Mouse (Mus musculus): ENCODE results near the gene Erp29.

DNA sequence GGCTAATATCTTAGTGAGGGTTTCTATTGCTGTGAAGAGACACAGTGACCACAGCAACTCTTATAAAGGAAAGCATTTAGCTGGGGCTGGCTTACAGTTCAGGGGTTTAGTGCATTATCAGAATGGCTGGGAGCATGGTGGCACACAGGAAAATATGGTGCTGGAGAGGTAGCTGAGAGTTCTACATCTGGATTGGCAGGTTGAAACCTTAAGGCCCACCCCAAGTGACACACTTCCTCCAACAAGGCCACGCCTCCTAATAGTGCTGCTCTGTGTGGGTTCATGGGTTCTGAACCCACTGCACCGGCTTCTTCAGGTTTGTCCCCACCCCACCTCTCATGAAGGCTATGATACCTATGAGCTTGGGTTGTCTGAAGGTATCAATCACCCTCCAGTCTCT, 20.1 kb upstream of the Erp29 start:
- TF ChIP-seq CTCF (IDR thresholded peaks at IDR 0.05; ENCODE audit: insufficient read depth, low read depth, low read length) (no peak), POLR2A (IDR thresholded peaks at IDR 0.05; ENCODE audit: insufficient read depth, low read depth, low read length) (no peak)

Data from olfactory bulb, adult 2 months (tissue).